Mouse (Mus musculus) stomach, postnatal 0 days (tissue): ENCODE data around the gene Krtap4-6. TPM values are rescaled to one million over a fixed set of nuclear protein-coding genes. Genes with fewer than 3 reads are reported as not detected.
"Not testable (repeated sequence)": the region's sequence is repeated elsewhere in the genome, so short reads cannot be mapped to it uniquely, and the experiment has no call there.

Experiments used
- ATAC-seq: fragments of 200-750 bp; cut with Nextera tagmentation; 2 replicates; pipeline ENCODE4 v1.8.0; 2017; ENCODE audit not compliant: low FRiP score, low TSS enrichment
- DNase-seq: peaks from one replicate; pipeline ENCODE4 v3.0.0-alpha.2; 2016; ENCODE audit warnings: low spot score
- H3K27ac ChIP-seq: fragments of 300-500 bp; sonication (generic); replicated peaks from 2 replicates; pipeline ENCODE4 v1.5.1; 2014; ENCODE audit warnings: mild to moderate bottlenecking, control low read depth
- H3K27me3 ChIP-seq: fragments of 300-500 bp; sonication (generic); 2 replicates; pipeline ENCODE4 v1.6.1; 2014; ENCODE audit warnings: low read length; ENCODE audit not compliant: control insufficient read depth, insufficient read depth
- H3K36me3 ChIP-seq: fragments of 300-500 bp; sonication (generic); 2 replicates; pipeline ENCODE4 v1.6.1; 2014; ENCODE audit warnings: low read length, mixed read lengths; ENCODE audit not compliant: control insufficient read depth, insufficient read depth
- H3K4me1 ChIP-seq: fragments of 300-500 bp; sonication (generic); replicated peaks from 2 replicates; pipeline ENCODE4 v1.6.1; 2014; ENCODE audit warnings: antibody characterized with exemption; ENCODE audit not compliant: control insufficient read depth, insufficient read depth
- H3K4me2 ChIP-seq: fragments of 300-500 bp; sonication (generic); replicated peaks from 2 replicates; pipeline ENCODE4 v1.6.1; 2014; ENCODE audit warnings: low read depth, mild to moderate bottlenecking, control low read depth, moderate library complexity
- H3K4me3 ChIP-seq: fragments of 300-500 bp; sonication (generic); 2 replicates; pipeline ENCODE4 v1.5.1; 2014; ENCODE audit warnings: low read depth, low read length, control low read depth
- H3K9ac ChIP-seq: fragments of 300-500 bp; sonication (generic); 2 replicates; pipeline ENCODE4 v1.6.1; 2014; ENCODE audit warnings: mild to moderate bottlenecking, low read length, control low read depth, mixed read lengths
- H3K9me3 ChIP-seq: fragments of 300-500 bp; sonication (generic); 2 replicates; pipeline ENCODE4 v1.6.1; 2016; ENCODE audit warnings: low read length; ENCODE audit not compliant: control insufficient read depth
- CTCF ChIP-seq: IDR thresholded peaks from 2 replicates; pipeline ENCODE4 v1.5.1; 2016; ENCODE audit warnings: antibody characterized with exemption, low read depth, mild to moderate bottlenecking, moderate library complexity
- EP300 ChIP-seq: optimal IDR thresholded peaks from 2 replicates; pipeline ENCODE3; 2016; ENCODE audit warnings: antibody characterized with exemption
- WGBS: fragments of 180-500 bp; shearing (Covaris S2); extraction: QIAGEN DNeasy Blood & Tissue Kit; methylation state at CpG from one replicate; pipeline ENCODE4 v1.1.7; 2014; 5-methylcytosine and 5-hydroxymethylcytosine counted together
- polyA plus RNA-seq: library from polyadenylated mRNA; unstranded; fragments of >200 nt; fragmentation: Nextera tagmentation; extraction: Ambion mirVana; gene quantifications from 2 replicates; pipeline ENCODE4 v1.2.1, GENCODE M21; 2015

Gene Krtap4-6
- polyA plus RNA-seq, 1 experiment from 2014 or later: not detected

- no peak for TF ChIP-seq EP300
- no peak for TF ChIP-seq CTCF
- Histone ChIP-seq H3K4me3 (no peak overlapping the region), H3K4me2 (no peak overlapping the region), H3K27me3 (no peaks in the 10 kb centered on the region), H3K9ac (no peak overlapping the region), H3K9me3 (no peaks in the 10 kb centered on the region), H3K27ac (no peak overlapping the region), H3K4me1 (no peaks in the 10 kb centered on the region), H3K36me3 (no peaks in the 10 kb centered on the region)
- ATAC-seq: no peak
- 39% methylated on average over 5 of the region's 5 CpGs for WGBS
- no peak for DNase-seq
These were observed 8.7 kb downstream of the Krtap4-6 start for GRCm38 (mm10) chr11:99657051-99657450.

GRCm38 (mm10) chr11:99650136-99650535 lies 15.6 kb downstream of the Krtap4-6 start, which contains the start of gene Gm11555:
Gene Gm11555 (minus strand): TSS chr11:99650236.
- H3K4me1 ChIP-seq: no peaks in the 10 kb centered on the region
- 92% methylated on average over 2 of the region's 2 CpGs for WGBS
- H3K4me2 ChIP-seq: no peak within 1 kb of the TSS
- no peak within 1 kb of the TSS for H3K27ac ChIP-seq
- H3K4me3 ChIP-seq: no peak within 1 kb of the TSS
- no peak within 1 kb of the TSS for H3K9ac ChIP-seq
- DNase-seq (no peak), ATAC-seq (no peak)
- no peaks in the 10 kb centered on the region for H3K27me3 ChIP-seq
- no peaks in the 10 kb centered on the region for H3K36me3 ChIP-seq
- no peak for TF ChIP-seq EP300
- no peak for TF ChIP-seq CTCF
- no peaks in the 10 kb centered on the region for H3K9me3 ChIP-seq

- Histone ChIP-seq H3K9ac (no peak overlapping the region), H3K36me3 (no peaks in the 10 kb centered on the region), H3K4me1 (no peaks in the 10 kb centered on the region), H3K27me3 (no peaks in the 10 kb centered on the region), H3K4me3 (no peak overlapping the region), H3K4me2 (no peak overlapping the region), H3K9me3 (no peaks in the 10 kb centered on the region), H3K27ac (no peak overlapping the region)
- 90% methylated on average over 15 of the region's 15 CpGs for WGBS
- ATAC-seq (no peak), DNase-seq (no peak)
- TF ChIP-seq CTCF (no peak), EP300 (no peak)
These were observed 19.3 kb downstream of the Krtap4-6 start for GRCm38 (mm10) chr11:99646444-99646843.

- DNase-seq: no peak
- H3K9me3 ChIP-seq: no peaks in the 10 kb centered on the region
- 62% methylated on average over 3 of the region's 3 CpGs for WGBS
- no peaks in the 10 kb centered on the region for H3K27me3 ChIP-seq
- no peaks in the 10 kb centered on the region for H3K36me3 ChIP-seq
- no peaks in the 10 kb centered on the region for H3K4me1 ChIP-seq
- no peak for ATAC-seq
- no peak overlapping the region for H3K4me3 ChIP-seq
- no peak overlapping the region for H3K4me2 ChIP-seq
- TF ChIP-seq EP300 (no peak), CTCF (no peak)
- H3K27ac ChIP-seq: no peak overlapping the region
- no peak overlapping the region for H3K9ac ChIP-seq
These were observed 21.4 kb downstream of the Krtap4-6 start for GRCm38 (mm10) chr11:99644351-99644750.

- WGBS: 82% methylated on average over 9 of the region's 9 CpGs
- not testable (repeated sequence) for H3K27me3 ChIP-seq
These were observed 22.1 kb downstream of the Krtap4-6 start, which contains the start of gene Krtap4-7 for GRCm38 (mm10) chr11:99643635-99644139. Gene Krtap4-7 (minus strand): TSS chr11:99644089.

DNA sequence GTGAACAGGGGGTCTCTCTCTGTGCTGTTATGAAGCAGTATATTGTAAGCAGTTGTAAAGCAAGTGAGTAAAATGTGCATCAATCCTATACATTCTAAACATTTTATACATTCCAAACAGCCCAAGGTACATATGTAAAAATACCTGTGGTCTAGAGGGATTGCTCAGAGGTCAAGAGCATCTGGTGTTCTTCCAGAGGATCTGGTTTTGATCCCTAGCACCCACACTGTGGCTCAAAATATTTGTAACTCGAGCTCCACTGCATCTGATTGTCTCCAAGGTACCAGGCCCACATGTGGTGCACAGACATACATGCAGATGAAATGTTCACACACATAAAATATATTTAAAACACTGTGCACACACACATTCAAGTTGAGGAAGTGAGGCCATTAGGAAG lies 24.8 kb downstream of the Krtap4-6 start:
- Histone ChIP-seq H3K36me3 (no peaks in the 10 kb centered on the region), H3K27me3 (no peaks in the 10 kb centered on the region), H3K4me3 (no peak overlapping the region), H3K27ac (no peak overlapping the region), H3K4me2 (no peak overlapping the region), H3K9ac (no peak overlapping the region), H3K4me1 (no peaks in the 10 kb centered on the region), H3K9me3 (no peaks in the 10 kb centered on the region)
- DNase-seq (no peak), ATAC-seq (no peak)
- 25% methylated on average over 1 of the region's 1 CpGs for WGBS
- TF ChIP-seq CTCF (no peak), EP300 (no peak)

More at GRCm38 (mm10) chr11:99643635-99644139, 22.1 kb downstream of the Krtap4-6 start, which contains the start of gene Krtap4-7:
- DNase-seq, H3K4me3 ChIP-seq, H3K9ac ChIP-seq, H3K9me3 ChIP-seq, H3K36me3 ChIP-seq, ATAC-seq, H3K27ac ChIP-seq, H3K4me2 ChIP-seq, H3K4me1 ChIP-seq: not testable (repeated sequence)
